Mouse (Mus musculus): Measurements from ENCODE around the gene Ccdc65.

Gene Ccdc65

GRCm38 (mm10) chr15:98707766-98708372 lies at the start of gene Ccdc65:
Gene Ccdc65, plus strand, starts transcription at chr15:98708207.
- 20% methylated on average over 16 of the region's 16 CpGs for WGBS

DNA sequence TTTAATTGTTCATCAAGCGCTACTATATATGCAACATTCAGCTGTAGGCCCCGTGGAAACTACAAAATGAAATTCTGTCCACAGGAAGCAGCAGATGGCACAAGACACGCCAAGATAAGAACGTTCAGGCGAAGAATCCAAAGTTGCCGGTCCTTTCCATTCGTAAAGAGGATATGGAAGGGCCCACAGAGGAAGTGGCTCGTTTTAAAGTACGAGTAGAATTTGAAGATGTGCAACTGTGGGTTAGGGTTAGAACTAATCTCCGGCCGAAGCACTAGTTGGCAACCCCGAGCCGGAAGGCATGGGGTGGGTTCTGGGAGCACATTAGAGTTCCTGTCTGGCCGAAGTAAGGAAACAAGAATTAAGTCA lies 45.8 kb upstream of the Ccdc65 start:
- under 1% methylated on average over 14 of the region's 14 CpGs for WGBS

DNA sequence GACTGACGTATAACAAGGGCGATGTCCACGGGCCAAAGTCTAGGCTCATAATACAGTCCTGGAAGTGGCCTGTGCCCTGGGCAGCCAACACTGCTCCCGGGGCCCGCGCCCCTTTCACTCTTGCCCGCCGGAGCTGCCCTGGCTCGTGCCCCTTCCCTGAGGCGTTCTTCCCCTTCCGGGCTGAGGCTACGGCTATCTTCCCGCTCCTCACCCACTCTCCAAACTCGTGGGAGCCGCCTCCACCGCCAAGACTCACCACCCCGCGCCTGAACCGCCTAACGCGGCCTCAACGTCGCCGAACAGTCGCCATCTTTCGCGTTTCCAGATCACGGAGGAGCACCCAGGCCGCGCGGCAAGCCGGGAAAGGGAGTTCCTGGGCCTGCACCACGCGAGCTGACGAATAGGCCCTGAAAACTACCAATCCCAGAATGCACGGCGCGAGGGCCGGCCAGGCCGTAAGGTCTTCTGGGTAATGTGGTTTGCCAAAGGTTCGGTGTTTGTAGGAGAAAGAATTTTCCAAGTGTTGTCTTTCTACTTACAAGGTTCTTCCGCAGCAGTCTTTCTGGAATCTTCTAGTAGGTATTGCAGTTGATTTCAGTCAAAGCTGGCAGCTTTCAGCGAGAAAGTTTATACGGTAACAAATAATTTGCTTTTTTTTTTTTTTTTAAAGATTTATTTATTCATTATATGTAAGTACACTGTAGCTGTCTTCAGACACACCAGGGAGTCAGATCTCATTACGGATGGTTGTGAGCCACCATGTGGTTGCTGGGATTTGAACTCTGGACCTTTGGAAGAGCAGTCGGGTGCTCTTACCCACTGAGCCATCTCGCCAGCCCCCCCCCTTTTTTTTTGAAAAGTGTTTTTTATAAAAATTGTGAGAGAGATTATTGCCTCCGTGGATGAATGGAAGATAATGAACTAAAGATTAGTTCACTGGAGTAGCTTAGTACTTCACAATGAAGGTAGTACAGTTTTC lies 45.2 kb upstream of the Ccdc65 start, which contains the start of gene Ddx23:
TSS of gene Ddx23 (minus strand) at position 328 of the 979 bp plus-strand sequence.
- 3% methylated on average over 48 of the region's 48 CpGs for WGBS

DNA sequence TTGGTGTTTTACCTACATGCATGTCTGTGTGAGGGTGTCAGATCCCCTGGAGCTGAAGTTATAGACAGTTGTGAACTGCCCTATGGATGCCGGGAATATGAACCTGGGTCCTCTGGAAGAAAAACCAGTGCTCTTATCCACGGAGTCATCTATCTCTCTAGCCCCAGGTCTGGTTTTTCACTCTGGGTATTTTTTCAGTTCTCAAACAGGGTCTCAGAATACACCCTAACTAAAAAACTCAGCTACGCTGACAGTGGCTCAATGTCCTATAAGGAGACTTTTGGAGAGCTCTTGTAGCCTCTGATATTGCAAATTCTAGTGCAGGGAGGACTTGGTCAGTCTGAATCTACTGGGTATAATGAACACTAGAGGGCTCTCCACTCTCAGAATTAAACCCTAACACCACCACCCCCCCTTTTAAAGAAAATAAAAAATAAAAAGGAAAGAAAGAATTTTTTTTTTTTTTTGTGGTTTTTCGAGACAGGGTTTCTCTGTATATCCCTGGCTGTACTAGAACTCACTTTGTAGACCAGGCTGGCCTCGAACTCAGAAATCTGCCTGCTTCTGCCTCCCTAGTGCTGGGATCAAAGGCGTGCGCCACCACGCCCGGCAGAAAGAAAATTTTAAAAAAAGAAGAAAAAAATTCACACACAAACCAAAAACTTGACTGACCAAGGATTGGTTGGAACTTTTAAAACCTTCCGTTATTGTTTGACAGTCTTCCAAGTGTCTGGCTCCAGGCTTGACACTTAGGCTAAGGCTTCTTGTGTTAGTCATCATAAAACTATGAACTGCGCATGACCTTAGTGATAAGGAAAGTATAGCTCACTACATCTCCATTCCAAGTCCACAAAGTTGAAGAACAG lies 43.7 kb upstream of the Ccdc65 start:
- WGBS, result 58% methylated on average over 11 of the region's 11 CpGs

DNA sequence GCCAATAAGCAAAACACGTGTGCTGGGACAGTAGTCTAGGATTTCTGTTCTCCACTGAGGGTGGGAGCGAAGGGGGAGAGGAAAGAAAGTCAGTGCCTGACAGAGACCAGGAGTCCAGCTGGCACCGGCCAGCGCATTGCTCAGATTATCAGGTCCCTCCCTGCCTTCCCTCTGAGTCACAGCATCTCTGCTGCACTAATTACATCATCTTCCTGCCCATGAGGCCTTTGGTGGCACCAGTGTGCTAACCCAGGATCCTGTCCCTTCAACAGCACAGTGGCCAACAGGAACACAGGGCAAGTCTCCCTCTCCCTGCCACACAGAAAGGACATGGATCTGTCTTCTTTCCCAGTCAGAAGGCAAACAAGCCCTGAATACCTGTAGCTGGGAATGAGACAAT lies 35.4 kb upstream of the Ccdc65 start:
- 36% methylated on average over 4 of the region's 4 CpGs for WGBS

- 78% methylated on average over 7 of the region's 7 CpGs for WGBS
Measured at GRCm38 (mm10) chr15:98673732-98674131, 34.3 kb upstream of the Ccdc65 start.

- WGBS, result 25% methylated on average over 7 of the region's 7 CpGs
Measured at GRCm38 (mm10) chr15:98674284-98674993, 33.6 kb upstream of the Ccdc65 start.

DNA sequence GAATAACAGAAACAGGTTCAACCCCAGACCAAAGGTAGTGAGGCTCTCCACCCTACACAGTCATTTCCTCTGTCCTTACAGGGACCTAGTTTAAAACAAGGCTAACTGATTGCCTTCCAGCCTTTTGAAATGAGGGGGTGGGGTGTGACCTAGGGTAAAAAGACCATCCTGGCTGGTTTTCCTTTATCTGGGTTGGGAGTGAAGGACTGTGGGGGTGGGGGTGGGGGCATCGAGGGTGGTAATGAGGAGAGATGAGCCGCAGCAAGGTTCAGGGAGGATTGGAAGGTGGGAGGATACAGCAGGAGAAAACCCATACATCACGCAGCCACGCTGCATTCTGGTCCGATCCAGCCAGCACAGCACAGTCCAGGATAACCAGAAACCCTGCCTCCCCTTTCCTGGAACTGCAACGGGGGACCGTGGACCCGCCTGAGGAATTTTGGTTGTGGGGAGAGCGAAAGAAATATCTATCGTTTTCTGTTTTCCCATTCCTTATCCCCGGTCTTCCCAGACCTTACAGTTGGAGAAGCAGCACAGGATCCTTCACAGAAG lies 32.9 kb upstream of the Ccdc65 start:
- 11% methylated on average over 11 of the region's 11 CpGs for WGBS

GRCm38 (mm10) chr15:98675634-98676250 lies 32.3 kb upstream of the Ccdc65 start:
- WGBS, result 6% methylated on average over 14 of the region's 14 CpGs

DNA sequence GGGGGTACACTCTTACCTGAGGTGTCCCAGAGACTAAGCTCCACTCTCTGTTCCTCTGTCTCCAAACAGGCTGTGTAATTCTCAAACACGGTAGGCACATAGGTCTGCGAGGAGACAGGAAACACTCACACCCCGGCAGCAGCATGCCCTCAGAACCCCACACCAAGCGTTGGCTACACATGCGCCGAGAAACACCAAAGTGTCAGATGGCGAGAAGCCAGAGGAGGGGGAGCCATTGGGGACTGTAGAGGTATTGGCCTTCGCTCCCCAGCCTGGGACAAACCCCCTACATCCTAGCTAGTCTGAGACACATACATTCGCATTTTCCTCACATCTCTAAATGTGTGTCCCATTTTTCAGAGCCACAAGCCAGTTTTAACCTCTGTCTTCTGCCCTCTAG lies 31.5 kb upstream of the Ccdc65 start:
- 1% methylated on average over 9 of the region's 9 CpGs for WGBS

- WGBS, result under 1% methylated on average over 37 of the region's 37 CpGs
Measured at GRCm38 (mm10) chr15:98676940-98677728, 30.9 kb upstream of the Ccdc65 start, which contains the start of gene Rnd1. Gene Rnd1, minus strand, starts transcription at chr15:98677461.

- 68% methylated on average over 7 of the region's 7 CpGs for WGBS
Measured at GRCm38 (mm10) chr15:98677977-98678376, 30.0 kb upstream of the Ccdc65 start.

GRCm38 (mm10) chr15:98680660-98681059 lies 27.3 kb upstream of the Ccdc65 start:
- WGBS, result 52% methylated on average over 8 of the region's 8 CpGs

DNA sequence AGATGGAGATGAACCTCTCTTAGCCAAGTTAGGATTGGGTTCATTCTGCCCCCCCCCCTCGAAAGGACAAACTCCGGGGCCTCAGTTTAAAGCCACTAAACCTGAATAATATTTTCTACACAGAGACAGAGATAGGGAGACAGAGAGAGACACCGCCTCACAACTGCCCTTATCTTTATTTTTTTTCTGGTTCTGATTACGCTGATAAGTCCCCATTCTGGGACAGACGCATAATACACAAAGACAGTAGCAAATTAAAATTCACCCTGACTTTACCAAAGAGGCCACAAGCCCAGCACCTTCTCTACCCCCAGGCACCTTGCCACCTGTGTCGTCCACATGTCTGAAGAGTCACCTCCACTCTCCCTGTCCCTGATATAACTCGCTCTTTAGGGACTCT lies 26.4 kb upstream of the Ccdc65 start:
- 90% methylated on average over 7 of the region's 7 CpGs for WGBS

- WGBS, result 65% methylated on average over 10 of the region's 10 CpGs
Measured at GRCm38 (mm10) chr15:98683177-98683576, 24.8 kb upstream of the Ccdc65 start.

- WGBS, result 92% methylated on average over 1 of the region's 1 CpGs
Measured at GRCm38 (mm10) chr15:98683746-98684145, 24.3 kb upstream of the Ccdc65 start.

DNA sequence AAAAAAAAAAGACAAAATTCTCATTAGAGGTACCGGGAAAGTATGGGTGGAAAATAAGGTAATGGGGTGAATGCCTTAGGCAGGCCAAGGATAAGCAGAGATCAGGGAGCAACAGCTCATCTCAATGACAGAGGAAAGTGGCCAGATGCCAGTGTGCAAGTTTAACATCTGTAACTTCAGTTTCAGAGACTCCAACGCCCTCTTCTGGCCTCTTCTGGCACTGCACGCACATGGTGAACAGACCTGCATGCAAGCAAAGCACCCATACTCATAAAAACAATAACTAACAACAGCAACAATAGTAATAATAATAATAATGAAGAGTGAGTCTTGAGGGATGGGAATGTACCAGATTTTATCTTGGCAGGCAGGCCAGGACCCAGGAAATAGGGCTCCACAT lies 22.1 kb upstream of the Ccdc65 start:
- 71% methylated on average over 3 of the region's 3 CpGs for WGBS

DNA sequence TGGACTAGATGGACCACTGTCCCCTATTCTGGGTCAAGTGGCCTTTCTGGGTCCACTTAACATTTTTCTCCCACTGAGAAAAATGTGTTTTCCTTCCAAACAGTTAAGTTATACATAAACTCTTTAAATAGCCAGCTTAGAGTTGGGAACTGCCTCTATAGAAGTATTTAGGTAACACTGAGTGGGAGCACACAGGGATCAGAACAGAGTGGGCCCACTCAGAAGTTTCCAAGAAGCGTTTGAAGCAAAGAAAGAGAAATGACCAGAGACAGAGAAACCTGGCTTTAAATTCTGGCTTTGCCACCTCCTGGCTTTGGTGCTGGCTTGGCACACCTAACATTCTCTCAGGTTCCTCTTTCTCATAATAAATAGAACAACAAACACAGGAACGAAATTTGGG lies 18.3 kb upstream of the Ccdc65 start:
- 48% methylated on average over 2 of the region's 2 CpGs for WGBS

DNA sequence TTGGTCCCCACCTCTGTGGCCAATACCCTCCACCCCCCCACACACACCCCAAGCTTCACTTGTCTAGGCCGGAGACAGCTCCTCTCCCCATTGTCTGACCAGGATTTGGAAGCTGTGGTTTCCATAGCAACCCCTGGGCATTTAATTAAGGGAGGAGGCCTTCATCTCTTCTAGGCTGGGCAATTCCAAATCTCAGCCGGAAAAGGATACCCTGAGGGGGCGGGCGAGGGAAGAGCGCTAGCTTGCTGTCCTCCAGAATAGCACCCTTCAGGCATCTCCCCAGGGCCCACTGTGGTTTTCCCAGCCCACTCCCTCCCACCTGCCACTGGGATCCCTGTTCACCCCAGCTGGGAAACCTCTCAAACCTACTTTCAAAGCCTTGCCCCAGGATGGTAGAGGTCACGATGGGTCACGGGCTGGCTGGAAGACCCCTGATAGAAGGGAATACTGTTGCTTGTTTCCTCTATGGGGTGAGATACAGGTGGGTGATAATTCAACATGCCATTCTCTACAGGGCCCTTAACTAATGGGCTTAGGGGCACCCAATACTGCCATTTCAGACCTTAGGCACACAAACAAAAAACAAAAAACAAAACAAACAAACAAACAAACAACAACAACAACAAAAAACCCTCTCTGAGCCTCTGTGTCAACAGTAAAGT lies 16.4 kb upstream of the Ccdc65 start:
- 50% methylated on average over 7 of the region's 7 CpGs for WGBS

Measured in cerebral cortex, adult 2 months (tissue).